Mouse (Mus musculus): ENCODE measurements at regions not wholly inside any gene's neighbourhood (a gene's known extent, or its start where the extent isn't known, plus 50 kb on each side); places are given as distances from the start of the nearest gene placed in this dataset. TPM values are rescaled to one million over a fixed set of nuclear protein-coding genes. Genes with fewer than 3 reads are reported as not detected.
"Not testable (repeated sequence)": the region's sequence is repeated elsewhere in the genome, so short reads cannot be mapped to it uniquely, and the experiment has no call there.

DNA sequence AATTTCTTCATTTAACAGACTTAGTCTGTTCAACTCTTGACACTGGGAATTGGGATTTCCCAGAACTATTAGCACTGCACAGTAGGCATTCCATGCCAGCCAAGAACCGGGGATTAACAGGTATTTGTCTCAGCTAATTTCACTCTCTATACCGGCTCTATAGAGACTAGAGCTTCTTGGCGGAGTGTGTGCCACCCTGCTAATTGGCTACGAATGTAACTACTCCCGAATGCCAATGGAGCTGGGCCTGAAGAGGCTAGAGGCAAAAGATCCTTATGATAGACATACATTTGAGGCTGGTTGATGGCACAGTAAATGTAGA, 216.0 kb upstream of the Arx start:
- 34% methylated on average over 5 of the region's 5 CpGs for WGBS
- Histone ChIP-seq H3K4me3 (no peak overlapping the region), H3K27ac (replicated peaks) (no peak overlapping the region), H3K36me3 (no peaks in the 10 kb centered on the region), H3K27me3 (no peaks in the 10 kb centered on the region), H3K9me3 (no peaks in the 10 kb centered on the region), H3K4me1 (replicated peaks) (no peaks in the 10 kb centered on the region), H3K9ac (no peak overlapping the region), H3K4me2 (peak overlapping the region; percentile 49)
- ATAC-seq (ENCODE audit: low FRiP score, low read depth) = 0 out of 2 replicates have a peak, but pooled peaks have one; percentile 48

GRCm38 (mm10) chrX:93088976-93089375, 197.3 kb upstream of the Arx start:
- no peaks in the 10 kb centered on the region for H3K36me3 ChIP-seq
- no peak overlapping the region for H3K27ac ChIP-seq (replicated peaks)
- H3K4me3 ChIP-seq = no peak overlapping the region
- ATAC-seq (ENCODE audit: low FRiP score, low read depth) = no peak
- H3K9me3 ChIP-seq = no peaks in the 10 kb centered on the region
- 33% methylated on average over 3 of the region's 3 CpGs for WGBS
- no peak overlapping the region for H3K4me2 ChIP-seq
- H3K4me1 ChIP-seq (replicated peaks) = no peaks in the 10 kb centered on the region
- no peak overlapping the region for H3K9ac ChIP-seq
- no peaks in the 10 kb centered on the region for H3K27me3 ChIP-seq

DNA sequence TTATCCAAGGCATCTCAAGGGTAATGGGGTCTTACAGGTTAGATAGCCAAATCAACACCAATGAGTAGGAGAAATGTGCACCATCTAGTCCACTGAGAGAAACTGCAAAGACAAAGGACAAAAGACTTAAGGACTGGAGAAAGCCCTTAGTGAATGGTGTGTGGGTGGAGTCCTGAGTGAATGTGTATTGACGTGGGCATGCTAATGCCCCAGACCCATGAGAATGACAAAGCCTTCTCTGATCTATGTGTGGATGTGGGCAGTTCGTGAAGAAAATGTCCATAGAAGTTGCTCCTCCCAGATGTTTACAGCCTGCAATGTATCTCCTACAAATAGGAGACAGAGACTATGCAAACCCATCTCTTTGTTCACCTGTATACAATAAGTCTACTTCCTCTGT, 188.7 kb upstream of the Arx start:
- no peaks in the 10 kb centered on the region for H3K4me1 ChIP-seq (replicated peaks)
- 52% methylated on average over 2 of the region's 2 CpGs for WGBS

GRCm38 (mm10) chrX:93107930-93108567, 178.2 kb upstream of the Arx start:
- ATAC-seq (ENCODE audit: low FRiP score, low read depth) = no peak
- Histone ChIP-seq H3K4me2 (no peak overlapping the region), H3K36me3 (no peaks in the 10 kb centered on the region), H3K9me3 (no peaks in the 10 kb centered on the region), H3K27me3 (no peaks in the 10 kb centered on the region), H3K4me1 (replicated peaks) (no peaks in the 10 kb centered on the region), H3K9ac (no peak overlapping the region), H3K27ac (replicated peaks) (no peak overlapping the region), H3K4me3 (no peak overlapping the region)
- WGBS = 59% methylated on average over 4 of the region's 4 CpGs

More for the DNA sequence above, 188.7 kb upstream of the Arx start:
- ATAC-seq (ENCODE audit: low FRiP score, low read depth) = no peak
- Histone ChIP-seq H3K4me2 (no peak overlapping the region), H3K36me3 (no peaks in the 10 kb centered on the region), H3K4me3 (no peak overlapping the region), H3K27me3 (no peaks in the 10 kb centered on the region), H3K9ac (no peak overlapping the region), H3K27ac (replicated peaks) (no peak overlapping the region), H3K9me3 (no peaks in the 10 kb centered on the region)

DNA sequence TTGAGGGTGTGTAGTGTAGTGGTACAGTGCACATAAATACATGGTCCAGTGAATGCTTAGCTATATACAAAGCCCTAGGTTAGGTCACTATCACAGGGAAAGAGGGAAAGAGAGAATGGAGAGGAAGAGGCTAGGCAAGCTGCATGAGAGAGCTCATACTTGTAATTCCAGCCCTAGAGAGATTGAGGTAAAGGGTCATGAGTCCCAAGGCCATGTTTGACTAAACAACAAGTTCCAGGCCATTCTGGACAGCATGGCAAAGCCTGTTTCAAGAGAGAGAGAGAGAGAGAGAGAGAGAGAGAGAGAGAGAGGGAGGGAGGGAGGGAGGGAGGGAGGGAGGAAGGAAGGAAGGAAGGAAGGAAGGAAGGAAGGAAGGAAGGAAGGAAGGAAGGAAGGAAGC, 131.9 kb upstream of the Arx start:
- not testable (repeated sequence) for H3K36me3 ChIP-seq; H3K9me3 ChIP-seq; H3K4me3 ChIP-seq; H3K4me2 ChIP-seq; H3K4me1 ChIP-seq (replicated peaks); H3K9ac ChIP-seq; H3K27me3 ChIP-seq; H3K27ac ChIP-seq (replicated peaks); ATAC-seq (ENCODE audit: low FRiP score, low read depth)

- Histone ChIP-seq H3K4me2 (no peak overlapping the region), H3K4me3 (no peak overlapping the region), H3K27ac (replicated peaks) (no peak overlapping the region), H3K27me3 (no peaks in the 10 kb centered on the region), H3K9me3 (no peaks in the 10 kb centered on the region), H3K4me1 (replicated peaks) (no peaks in the 10 kb centered on the region), H3K9ac (no peak overlapping the region), H3K36me3 (no peaks in the 10 kb centered on the region)
- no peak for ATAC-seq (ENCODE audit: low FRiP score, low read depth)
These were observed 127.1 kb upstream of the Arx start for GRCm38 (mm10) chrX:93159105-93159504.

- no peaks in the 10 kb centered on the region for H3K4me1 ChIP-seq (replicated peaks)
- no peaks in the 10 kb centered on the region for H3K27me3 ChIP-seq
- H3K4me2 ChIP-seq = no peak overlapping the region
- no peak overlapping the region for H3K9ac ChIP-seq
- ATAC-seq (ENCODE audit: low FRiP score, low read depth) = no peak
- no peak overlapping the region for H3K27ac ChIP-seq (replicated peaks)
- no peaks in the 10 kb centered on the region for H3K36me3 ChIP-seq
- H3K9me3 ChIP-seq = no peaks in the 10 kb centered on the region
- WGBS = 52% methylated on average over 1 of the region's 1 CpGs
- H3K4me3 ChIP-seq = no peak overlapping the region
These were observed 125.3 kb upstream of the Arx start for GRCm38 (mm10) chrX:93160956-93161355.

Small RNA genes lying in the stretch of these regions (microRNA-seq; reads per million reads assigned to microRNA genes)
- gene Gm24973 = not detected
